Mouse (Mus musculus) gastrocnemius, postnatal 25 days (tissue): Measurements from ENCODE around the gene Eid3. TPM values are rescaled to one million over a fixed set of nuclear protein-coding genes. Genes with fewer than 3 reads are reported as not detected.

ENCODE experiments used
- DNase-seq: peaks from one replicate; pipeline ENCODE4 v3.0.0; 2022
- total RNA-seq, 2 experiments: library from RNA; stranded (reverse); gene quantifications; 1 replicate in 1 of 2; 2 replicates in 1 of 2; pipeline ENCODE4 v1.2.3; 2021

Eid3 gene
- total RNA-seq, 2 experiments from 2014 or later = 0.97 to 1.4 TPM

DNA sequence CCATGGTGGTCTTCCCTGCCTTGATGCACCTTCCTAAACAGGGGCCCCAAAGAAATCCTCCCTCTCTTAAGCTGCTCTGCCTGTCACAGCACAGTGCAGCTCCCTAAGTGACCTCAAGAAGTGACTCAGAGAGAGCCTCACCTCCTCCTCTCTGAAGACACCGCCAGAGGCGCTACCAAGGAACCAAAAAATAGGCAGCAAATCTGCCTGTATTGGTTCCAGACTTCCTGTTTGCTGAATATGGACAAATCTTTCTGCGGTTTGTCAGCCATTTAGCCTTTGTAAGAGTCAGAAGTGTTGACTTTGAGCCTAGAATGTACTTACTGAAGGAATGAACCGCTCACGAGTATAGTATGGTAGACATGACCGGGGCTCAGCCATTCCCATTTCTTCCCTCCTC, 47.3 kb downstream of the Eid3 start:
- no peak for DNase-seq

Other genes with a start within 250 kb of the Eid3 start
- gene 1190007I07Rik, start 243.4 kb upstream of the Eid3 start, total RNA-seq = 10 to 100 TPM; 28.8 to 30.7 TPM
- gene Tdg, start 236.8 kb upstream of the Eid3 start, total RNA-seq = 10 to 100 TPM; 16.5 to 16.7 TPM
- 1 to 10 TPM; 2.2 to 3.2 TPM for gene Glt8d2, start 176.0 kb upstream of the Eid3 start, total RNA-seq
- gene Hcfc2, start 170.5 kb upstream of the Eid3 start, total RNA-seq = 10 to 100 TPM; 20.9 to 24.5 TPM
- 10 to 100 TPM; 24.9 to 33.2 TPM for gene Nfyb, start 102.5 kb upstream of the Eid3 start, total RNA-seq
- 10 to 100 TPM; 48.6 to 49.7 TPM for gene Txnrd1, start 32.7 kb upstream of the Eid3 start, total RNA-seq
- under 1 TPM; 0.94 to 1.00 TPM for gene Chst11, start 118.9 kb downstream of the Eid3 start, total RNA-seq